Mouse (Mus musculus) left cerebral cortex, adult 2 months (tissue): ENCODE results near the gene Asb5. TPM values are rescaled to one million over a fixed set of nuclear protein-coding genes. Genes with fewer than 3 reads are reported as not detected.

Experiments
- DNase-seq, 2 experiments: peaks; one replicate each; pipeline ENCODE4 v3.0.0; 2021 to 2022; ENCODE audit warnings: low spot score in 2 of 2, mixed read lengths in 1 of 2; ENCODE audit errors: extremely low spot score in 1 of 2
- H3K27ac ChIP-seq: fragments of 200-600 bp; 2 replicates; pipeline ENCODE4 v1.8.1; 2022
- H3K4me3 ChIP-seq: fragments of 200-600 bp; 2 replicates; pipeline ENCODE4 v1.8.1; 2022
- CTCF ChIP-seq: fragments of 200-600 bp; IDR thresholded peaks from 2 replicates; pipeline ENCODE4 v1.8.1; 2022; ENCODE audit warnings: antibody characterized with exemption, mild to moderate bottlenecking, moderate library complexity
- intact Hi-C: fragments of 180-260 bp; cut with DNase I; formaldehyde crosslinking; loops from one replicate; pipeline ENCODE4 v1.15.1; 2025
- long read RNA-seq, 2 experiments: library from polyadenylated mRNA; stranded (forward); transcript quantifications; one replicate each; pipeline ENCODE4 v2.0.0; 2021; ENCODE audit warnings: borderline mapping rate in 2 of 2
- total RNA-seq, 2 experiments: library from RNA; stranded (reverse); gene quantifications; 2 replicates each; pipeline ENCODE4 v1.2.3; 2021

Asb5 gene
- 1 to 10 TPM; 1.9 to 2.0 TPM for total RNA-seq
- long read RNA-seq, experiment 1 = 0 reads
- long read RNA-seq, experiment 2, partial matches to known transcripts = 0 of 1 reads
- long read RNA-seq, experiment 2, other reads (novel, unspliced or antisense) = 1 of 1 reads

GRCm38 (mm10) chr8:54529382-54530296, at the start of gene Asb5, which contains the start of gene Spcs3:
Gene Asb5 (plus strand): TSS chr8:54529580.
Gene Spcs3 (minus strand): TSS chr8:54529998.
- intact Hi-C loops = loop anchor here (1.0 to 10.0 kb wide), 4 partner anchors 71 to 425 kb away; partner anchors contain the start of genes Gpm6a and Spata4
- TF ChIP-seq CTCF = no peak
- peak within 1 kb of the TSS; percentile 94 for H3K4me3 ChIP-seq
- peak; percentile 95 to 97 for DNase-seq
- H3K27ac ChIP-seq = peak within 1 kb of the TSS; percentile 96

DNA sequence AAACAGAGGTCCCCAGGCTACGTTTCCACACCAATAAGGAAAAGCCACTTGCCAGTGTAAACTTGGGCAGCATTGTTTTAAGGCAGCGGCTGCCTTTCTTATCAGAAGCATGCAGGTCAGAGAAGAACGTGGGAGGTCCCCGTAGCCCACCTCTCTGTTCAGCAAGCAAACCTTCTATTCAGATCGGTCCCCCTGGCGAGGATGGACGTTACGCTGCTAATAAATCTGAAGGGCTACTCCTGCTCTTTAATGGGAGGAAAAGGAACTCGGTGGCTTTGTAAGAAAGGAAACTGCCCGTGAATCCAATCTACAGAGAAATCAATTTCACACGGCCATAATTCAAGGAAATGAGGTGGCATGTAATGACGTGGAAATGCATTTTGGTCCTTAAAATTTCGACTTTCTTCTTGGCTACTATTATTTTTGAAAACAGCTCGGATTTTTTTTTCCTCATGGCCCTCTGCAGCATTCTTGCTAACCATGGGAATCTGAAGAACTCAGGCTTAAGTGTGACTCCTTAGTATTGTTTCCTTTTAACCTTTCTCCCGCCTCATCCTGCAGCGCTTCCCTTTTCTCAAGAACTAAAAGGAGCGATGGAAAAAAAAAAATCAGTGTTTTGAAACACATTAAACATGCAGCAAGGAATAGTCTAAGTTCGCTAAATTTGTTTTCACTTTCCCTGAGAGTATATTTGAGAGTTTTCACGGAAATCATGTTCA, 42.7 kb upstream of the Asb5 start:
- peak overlapping the region; percentile 32 for H3K4me3 ChIP-seq
- peak overlapping the region; percentile 29; the same call in 1 of the 2 replicates for H3K27ac ChIP-seq
- no peak for DNase-seq
- no peak for TF ChIP-seq CTCF
- intact Hi-C loops = loop anchor here (5.0 kb wide), 1 partner anchor 299 kb away; no protein-coding TSS in a partner anchor

DNA sequence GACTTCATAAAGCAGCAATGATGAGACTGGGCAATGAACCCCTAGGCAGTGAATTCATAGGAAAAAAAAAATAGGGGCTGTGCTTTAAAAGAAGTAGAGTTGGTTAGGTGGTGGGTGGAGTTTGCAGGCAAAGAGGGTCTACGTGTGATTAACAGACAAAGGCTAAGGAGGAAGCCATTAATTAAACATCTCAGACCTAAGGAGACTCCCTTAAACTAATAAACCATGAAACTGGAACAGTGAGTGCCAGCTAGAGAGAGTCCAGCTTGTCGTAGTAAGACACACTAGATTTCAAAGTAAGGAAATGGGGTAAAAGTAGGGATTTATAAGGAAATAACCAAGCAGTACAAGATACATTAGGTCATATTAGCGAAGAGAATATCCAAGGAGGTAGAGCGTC, 40.9 kb upstream of the Asb5 start:
- H3K4me3 ChIP-seq = no peak overlapping the region
- intact Hi-C loops = loop anchor here (5.0 kb wide), 1 partner anchor 301 kb away; no protein-coding TSS in a partner anchor
- no peak for TF ChIP-seq CTCF

DNA sequence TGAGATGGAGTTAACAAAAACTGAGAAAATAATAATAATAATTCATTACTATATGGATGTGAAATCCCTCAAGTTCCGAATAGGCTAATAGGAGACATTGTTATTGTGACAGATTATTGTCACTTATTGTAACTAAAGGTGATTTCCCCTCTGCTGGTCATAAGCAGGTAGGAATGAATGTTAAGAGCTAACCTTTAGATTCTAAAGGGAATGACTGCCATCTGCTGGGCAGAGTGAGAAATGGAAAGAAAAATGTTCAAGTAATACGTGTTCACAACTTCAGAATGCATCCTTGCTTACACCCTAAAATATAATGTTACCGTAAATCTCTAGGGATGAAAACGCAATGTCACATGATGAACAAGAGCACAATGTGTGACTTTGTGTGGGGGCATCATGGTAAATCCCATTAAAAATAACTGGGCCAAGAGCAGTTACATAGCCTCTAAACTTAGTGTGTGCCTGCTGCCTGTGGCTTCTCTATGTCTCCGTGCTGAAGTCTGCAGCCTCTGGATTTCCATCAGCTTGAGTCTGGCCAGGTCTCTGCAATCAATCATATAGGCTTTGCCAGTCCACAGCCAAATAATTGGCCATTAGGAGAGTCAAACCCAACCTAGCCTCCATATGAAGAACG, 38.2 kb upstream of the Asb5 start:
- intact Hi-C loops = loop anchor here (5.0 kb wide), 4 partner anchors 414 to 884 kb away; partner anchors contain the start of gene Vegfc
- H3K27ac ChIP-seq = no peak overlapping the region
- DNase-seq = peak; percentile 34 to 40
- H3K4me3 ChIP-seq = no peak overlapping the region
- TF ChIP-seq CTCF = peak; percentile 88

More for the DNA sequence above, 40.9 kb upstream of the Asb5 start:
- no peak overlapping the region for H3K27ac ChIP-seq
- no peak for DNase-seq

- H3K4me3 ChIP-seq = no peak overlapping the region
- no peak for DNase-seq
- H3K27ac ChIP-seq = no peak overlapping the region
- TF ChIP-seq CTCF = no peak
- intact Hi-C loops = loop anchor here (5.0 kb wide), 4 partner anchors 415 to 885 kb away; partner anchors contain the start of gene Vegfc
Observed at GRCm38 (mm10) chr8:54491934-54492333, 37.4 kb upstream of the Asb5 start.

- no peak overlapping the region for H3K4me3 ChIP-seq
- DNase-seq = peak; percentile 53 to 60
- intact Hi-C loops = loop anchor here (1.0 to 5.0 kb wide), 5 partner anchors 416 to 886 kb away; partner anchors contain the start of gene Vegfc
- peak overlapping the region; percentile 53; the same call in 1 of the 2 replicates for H3K27ac ChIP-seq
- TF ChIP-seq CTCF = peak; percentile 92
Observed at GRCm38 (mm10) chr8:54493110-54493509, 36.3 kb upstream of the Asb5 start.

GRCm38 (mm10) chr8:54493915-54494314, 35.5 kb upstream of the Asb5 start:
- Histone ChIP-seq H3K4me3 (no peak overlapping the region), H3K27ac (peak overlapping the region; percentile 53; the same call in 1 of the 2 replicates)
- TF ChIP-seq CTCF = no peak
- DNase-seq = no peak
- intact Hi-C loops = loop anchor here (1.0 to 5.0 kb wide), 5 partner anchors 417 to 887 kb away; partner anchors contain the start of gene Vegfc

DNA sequence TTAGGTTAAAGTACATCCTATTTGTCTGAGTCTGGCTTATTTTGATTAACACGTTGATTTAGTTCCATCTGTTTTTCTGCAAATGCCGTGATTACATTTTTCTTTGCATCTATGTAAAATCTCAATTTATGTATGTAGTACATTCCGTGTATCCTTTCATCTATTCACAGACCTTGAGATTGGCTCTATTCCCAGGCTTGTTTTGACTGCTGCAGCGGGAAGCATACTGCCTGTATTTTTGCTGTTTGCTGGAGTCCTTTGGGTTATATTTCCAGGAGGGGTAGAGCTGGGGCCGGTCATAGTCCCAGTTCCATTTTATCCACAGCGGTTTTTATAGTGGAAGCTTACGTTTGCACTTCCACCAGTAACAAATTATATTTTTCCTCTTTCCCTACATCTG, 26.3 kb upstream of the Asb5 start:
- Histone ChIP-seq H3K4me3 (no peak overlapping the region), H3K27ac (no peak overlapping the region)
- no peak for DNase-seq
- intact Hi-C loops = loop anchor here (10.0 kb wide), 1 partner anchor 322 kb away; no protein-coding TSS in a partner anchor
- no peak for TF ChIP-seq CTCF

DNA sequence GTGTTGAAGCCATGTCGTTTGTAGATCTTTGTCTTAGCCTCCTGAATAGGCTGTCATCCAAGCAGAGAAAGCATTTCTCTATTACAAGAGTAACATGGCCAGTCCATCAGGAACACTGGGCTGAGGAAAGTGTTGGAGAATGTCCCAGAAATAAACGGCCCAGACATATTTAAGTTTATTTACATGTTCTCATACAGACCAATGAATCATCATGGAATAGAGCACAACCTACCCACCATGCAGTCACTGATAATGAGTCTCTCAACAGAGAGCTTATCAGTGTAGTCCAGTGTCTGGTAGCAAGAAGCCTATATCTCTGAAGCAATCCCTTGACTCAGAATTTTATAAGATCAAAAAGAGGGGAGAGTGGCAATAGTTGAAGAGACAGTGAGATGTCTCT, 24.3 kb upstream of the Asb5 start:
- DNase-seq = no peak
- no peak for TF ChIP-seq CTCF
- H3K4me3 ChIP-seq = no peak overlapping the region
- H3K27ac ChIP-seq = no peak overlapping the region
- intact Hi-C loops = loop anchor here (5.0 to 10.0 kb wide), 2 partner anchors 217 to 320 kb away; no protein-coding TSS in a partner anchor

GRCm38 (mm10) chr8:54507428-54508095, 21.8 kb upstream of the Asb5 start:
- TF ChIP-seq CTCF = peak; percentile 91
- DNase-seq = peak; percentile 84 to 86
- peak overlapping the region; percentile 28; the same call in 1 of the 2 replicates for H3K4me3 ChIP-seq
- no peak overlapping the region for H3K27ac ChIP-seq
- intact Hi-C loops = loop anchor here (1.0 to 10.0 kb wide), 3 partner anchors 153 to 317 kb away; no protein-coding TSS in a partner anchor
